Mouse (Mus musculus) MEL (cell line): Measurements from ENCODE around the gene Gm15155. TPM values are rescaled to one million over a fixed set of nuclear protein-coding genes. Genes with fewer than 3 reads are reported as not detected.

Source experiments
- DNase-seq: peaks from one replicate; pipeline ENCODE4 v3.0.0; 2011; ENCODE audit warnings: low read depth, low spot score
- H3K27ac ChIP-seq: 2 replicates; pipeline ENCODE4 v1.5.1; 2012; ENCODE audit warnings: low read depth, mild to moderate bottlenecking, control low read depth, low read length, moderate library complexity; ENCODE audit not compliant: control insufficient read depth
- H3K27me3 ChIP-seq, 2 experiments: fragments of 150-350 bp in 1 of 2; sonication (generic) in 1 of 2; 2 replicates each; pipeline ENCODE4 v1.6.1; 2012; ENCODE audit warnings: low read length in 2 of 2, mild to moderate bottlenecking in 2 of 2, improper control_type of control experiment in 1 of 2, moderate library complexity in 1 of 2; ENCODE audit not compliant: insufficient read depth in 2 of 2, control insufficient read depth in 1 of 2
- H3K36me3 ChIP-seq, 2 experiments: 2 replicates each; pipeline ENCODE4 v1.6.1; 2012 to 2014; ENCODE audit warnings: low read length in 2 of 2, improper control_type of control experiment in 1 of 2, inconsistent platforms in 1 of 2, mild to moderate bottlenecking in 1 of 2; ENCODE audit not compliant: insufficient read depth in 2 of 2, control insufficient read depth in 1 of 2
- H3K4me1 ChIP-seq, 2 experiments: fragments of 150-350 bp in 1 of 2; sonication (generic) in 1 of 2; 2 replicates each; pipeline ENCODE4 v1.6.1; 2012; ENCODE audit warnings: low read length in 2 of 2, improper control_type of control experiment in 1 of 2, mild to moderate bottlenecking in 1 of 2; ENCODE audit not compliant: insufficient read depth in 2 of 2, control insufficient read depth in 1 of 2
- H3K4me3 ChIP-seq, 2 experiments: fragments of 150-350 bp in 1 of 2; sonication (generic) in 1 of 2; 2 replicates each; pipeline ENCODE4 v1.5.1; 2012; ENCODE audit warnings: low read depth in 2 of 2, low read length in 2 of 2, mild to moderate bottlenecking in 2 of 2, moderate library complexity in 2 of 2, control low read depth in 1 of 2, improper control_type of control experiment in 1 of 2; ENCODE audit not compliant: control insufficient read depth in 1 of 2, insufficient read depth in 1 of 2
- H3K79me2 ChIP-seq: 2 replicates; pipeline ENCODE4 v1.6.1; 2012; ENCODE audit warnings: mild to moderate bottlenecking, low read length, moderate library complexity; ENCODE audit not compliant: control insufficient read depth, poor library complexity, insufficient read depth
- H3K9ac ChIP-seq: 2 replicates; pipeline ENCODE4 v1.6.1; 2012; ENCODE audit warnings: low read depth, mild to moderate bottlenecking, control low read depth, low read length, moderate library complexity; ENCODE audit not compliant: control insufficient read depth, poor library complexity, severe bottlenecking
- H3K9me3 ChIP-seq: fragments of 150-350 bp; sonication (generic); replicated peaks from 2 replicates; pipeline ENCODE4 v1.6.1; 2012; ENCODE audit warnings: mild to moderate bottlenecking, low read length, improper control_type of control experiment, moderate library complexity; ENCODE audit not compliant: insufficient read depth
- CHD1 ChIP-seq: IDR thresholded peaks from 2 replicates; pipeline ENCODE4 v1.6.1; 2012; ENCODE audit warnings: low read depth, mild to moderate bottlenecking, inconsistent platforms, low read length, improper control_type of control experiment
- CHD2 ChIP-seq: IDR thresholded peaks from 2 replicates; pipeline ENCODE4 v1.6.1; 2011; ENCODE audit warnings: low read length, improper control_type of control experiment
- E2F4 ChIP-seq: IDR thresholded peaks from 2 replicates; pipeline ENCODE4 v1.6.1; 2011; ENCODE audit warnings: low read depth, low read length, improper control_type of control experiment, borderline replicate concordance
- EP300 ChIP-seq, 2 experiments: IDR thresholded peaks; 2 replicates each; pipeline ENCODE4 v1.6.1; 2011; ENCODE audit warnings: improper control_type of control experiment in 2 of 2, low read length in 2 of 2, low read depth in 1 of 2, mild to moderate bottlenecking in 1 of 2
- ETS1 ChIP-seq: IDR thresholded peaks from 2 replicates; pipeline ENCODE4 v1.6.1; 2012; ENCODE audit warnings: low read depth, mild to moderate bottlenecking, inconsistent platforms, low read length, improper control_type of control experiment, moderate library complexity
- KAT2A ChIP-seq: conservative IDR thresholded peaks from 2 replicates; pipeline ENCODE4 v1.6.1; 2012; ENCODE audit warnings: low read depth, low read length, improper control_type of control experiment, inconsistent platforms
- MAFK ChIP-seq: IDR thresholded peaks from 2 replicates; pipeline ENCODE4 v1.6.1; 2011; ENCODE audit warnings: low read depth, mild to moderate bottlenecking, low read length, improper control_type of control experiment, borderline replicate concordance
- MEF2A ChIP-seq: IDR thresholded peaks from 2 replicates; pipeline ENCODE4 v1.6.1; 2014; ENCODE audit warnings: low read depth, mild to moderate bottlenecking, inconsistent platforms, low read length, improper control_type of control experiment; ENCODE audit not compliant: poor library complexity, insufficient replicate concordance, severe bottlenecking; ENCODE audit errors: extremely low read depth
- NELFE ChIP-seq: IDR thresholded peaks from 2 replicates; pipeline ENCODE4 v1.6.1; 2011; ENCODE audit warnings: low read depth, low read length, improper control_type of control experiment
- NRF1 ChIP-seq: IDR thresholded peaks from 2 replicates; pipeline ENCODE4 v1.6.1; 2014; ENCODE audit warnings: low read depth, mild to moderate bottlenecking, inconsistent platforms, low read length, improper control_type of control experiment, moderate library complexity; ENCODE audit not compliant: poor library complexity, insufficient read depth, severe bottlenecking
- POLR2A ChIP-seq, 2 experiments: IDR thresholded peaks; 2 replicates each; pipeline ENCODE4 v1.6.1; 2011 to 2012; ENCODE audit warnings: low read length in 2 of 2, mild to moderate bottlenecking in 2 of 2, control low read depth in 1 of 2, improper control_type of control experiment in 1 of 2, low read depth in 1 of 2, moderate library complexity in 1 of 2; ENCODE audit not compliant: control insufficient read depth in 1 of 2, insufficient read depth in 1 of 2, poor library complexity in 1 of 2
- POLR2AphosphoS2 ChIP-seq: IDR thresholded peaks from 2 replicates; pipeline ENCODE4 v1.6.1; 2011; ENCODE audit warnings: low read length, improper control_type of control experiment
- RAD21 ChIP-seq: IDR thresholded peaks from 2 replicates; pipeline ENCODE4 v1.6.1; 2011; ENCODE audit warnings: mild to moderate bottlenecking, low read depth, low read length, improper control_type of control experiment
- RCOR1 ChIP-seq: IDR thresholded peaks from 2 replicates; pipeline ENCODE4 v1.6.1; 2012; ENCODE audit warnings: low read depth, mild to moderate bottlenecking, inconsistent platforms, low read length, improper control_type of control experiment
- SMC3 ChIP-seq: IDR thresholded peaks from 2 replicates; pipeline ENCODE4 v1.6.1; 2011; ENCODE audit warnings: low read depth, low read length, improper control_type of control experiment
- TBP ChIP-seq: IDR thresholded peaks from 2 replicates; pipeline ENCODE4 v1.8.0; 2011; ENCODE audit warnings: low read depth, low read length, improper control_type of control experiment
- TCF12 ChIP-seq: IDR thresholded peaks from 2 replicates; pipeline ENCODE4 v1.6.1; 2014; ENCODE audit warnings: low read depth, mild to moderate bottlenecking, inconsistent platforms, low read length, improper control_type of control experiment, moderate library complexity
- UBTF ChIP-seq: IDR thresholded peaks from 2 replicates; pipeline ENCODE4 v1.6.1; 2012; ENCODE audit warnings: low read depth, mild to moderate bottlenecking, inconsistent platforms, low read length, improper control_type of control experiment, moderate library complexity, borderline replicate concordance; ENCODE audit not compliant: insufficient read depth
- USF1 ChIP-seq: IDR thresholded peaks from 2 replicates; pipeline ENCODE4 v1.6.1; 2014; ENCODE audit warnings: low read depth, mild to moderate bottlenecking, inconsistent platforms, low read length, improper control_type of control experiment, moderate library complexity
- ZC3H11A ChIP-seq: IDR thresholded peaks from 2 replicates; pipeline ENCODE4 v1.6.1; 2012; ENCODE audit warnings: low read depth, mild to moderate bottlenecking, inconsistent platforms, low read length, improper control_type of control experiment
- ZKSCAN1 ChIP-seq: IDR thresholded peaks from 2 replicates; pipeline ENCODE4 v1.6.1; 2012; ENCODE audit warnings: low read depth, mild to moderate bottlenecking, inconsistent platforms, low read length, improper control_type of control experiment, moderate library complexity
- ZMIZ1 ChIP-seq: IDR thresholded peaks from 2 replicates; pipeline ENCODE4 v1.6.1; 2012; ENCODE audit warnings: low read depth, mild to moderate bottlenecking, inconsistent platforms, low read length, improper control_type of control experiment, moderate library complexity
- polyA plus RNA-seq, 2 experiments: library from polyadenylated mRNA; stranded (reverse) in 1 of 2; unstranded in 1 of 2; fragments of >175 nt in 1 of 2; fragments of >200 nt in 1 of 2; gene quantifications; 2 replicates each; pipeline versions ENCODE4 v1.2.1 to v1.2.4; 2012; ENCODE audit warnings: low replicate concordance in 2 of 2, low read depth in 1 of 2; ENCODE audit not compliant: insufficient read length in 2 of 2, insufficient read depth in 1 of 2, missing spikeins in 1 of 2
- total RNA-seq: library from RNA; depleted of rRNA; stranded (reverse); fragments of 300-350 nt; gene quantifications from 2 replicates; pipeline ENCODE4 v1.2.3, GENCODE M21; 2012

The Gm15155 gene
- total and polyA plus RNA-seq, 3 experiments = not detected

DNA sequence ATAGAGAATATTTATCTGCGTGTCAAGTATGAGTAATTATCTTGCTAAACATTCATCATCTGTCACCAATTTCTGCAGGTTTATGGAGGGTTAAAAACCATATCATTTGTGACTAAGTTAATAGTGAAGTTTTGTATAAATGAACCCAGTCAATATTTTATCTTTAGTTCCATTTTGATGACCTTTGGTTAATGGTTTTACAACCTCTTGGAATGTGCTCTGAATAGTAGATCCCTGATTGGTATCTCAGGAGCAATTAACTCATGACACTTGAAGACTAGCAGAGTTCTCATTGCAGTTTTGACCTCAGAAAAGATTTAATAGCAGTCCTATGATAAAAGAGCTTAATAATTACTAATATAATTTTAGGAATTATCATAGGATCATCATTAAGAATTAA is 385.2 kb downstream of the Gm15155 start:
- Histone ChIP-seq H3K9ac (no peak overlapping the region), H3K27ac (no peak overlapping the region), H3K4me3 (no peak overlapping the region), H3K27me3 (no peaks in the 10 kb centered on the region), H3K9me3 (no peaks in the 10 kb centered on the region), H3K4me1 (no peaks in the 10 kb centered on the region)
- no peak for DNase-seq
- TF ChIP-seq ETS1 (no peak), ZKSCAN1 (no peak), KAT2A (no peak), SMC3 (no peak), MAFK (no peak), USF1 (no peak), RAD21 (no peak), EP300 (IDR thresholded peaks at IDR 0.05; ENCODE audit: low read depth in 1 of 2, low read length in 2 of 2) (no peak), POLR2A (IDR thresholded peaks at IDR 0.05; ENCODE audit: control insufficient read depth in 1 of 2, insufficient read depth in 1 of 2, low read depth in 1 of 2, low read length in 2 of 2, poor library complexity in 1 of 2) (no peak), TBP (no peak), ZMIZ1 (no peak), TCF12 (no peak), NELFE (no peak), POLR2AphosphoS2 (no peak), MEF2A (no peak)
- TF ChIP-seq, all 39 proteins: peak for 0
- no peaks in the 10 kb centered on the region for H3K36me3 ChIP-seq
- no peaks in the 10 kb centered on the region for H3K79me2 ChIP-seq

DNA sequence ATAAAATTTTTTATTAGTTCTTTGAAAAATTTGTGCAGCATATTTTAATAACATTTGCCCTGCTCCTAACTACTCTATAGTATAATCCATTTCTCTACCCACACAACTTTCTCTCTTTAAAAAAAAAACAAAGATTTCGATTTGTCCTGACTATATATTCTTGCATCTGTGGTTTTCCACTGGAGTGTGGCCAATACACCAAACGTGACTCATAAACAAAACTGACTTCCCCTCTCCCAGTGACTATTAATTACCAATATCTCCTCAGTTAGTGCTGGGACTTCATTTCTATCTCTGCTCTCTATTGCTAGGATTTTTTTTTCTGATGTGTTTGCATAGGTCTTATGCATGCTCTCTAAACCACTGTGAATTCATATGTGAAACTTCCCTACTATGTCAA is 531.2 kb downstream of the Gm15155 start:
- Histone ChIP-seq H3K79me2 (no peaks in the 10 kb centered on the region), H3K4me1 (no peaks in the 10 kb centered on the region), H3K9me3 (no peaks in the 10 kb centered on the region)

More for the DNA sequence above, 531.2 kb downstream of the Gm15155 start:
- Histone ChIP-seq H3K27ac (no peak overlapping the region), H3K4me3 (no peak overlapping the region), H3K36me3 (no peaks in the 10 kb centered on the region), H3K27me3 (no peaks in the 10 kb centered on the region), H3K9ac (no peak overlapping the region)
- TF ChIP-seq E2F4 = no peak
- TF ChIP-seq ZKSCAN1 = no peak
- TF ChIP-seq ZMIZ1 = no peak
- no peak for TF ChIP-seq CHD1
- TF ChIP-seq NELFE = no peak
- TF ChIP-seq RAD21 = no peak
- no peak for TF ChIP-seq POLR2AphosphoS2
- no peak for TF ChIP-seq CHD2
- TF ChIP-seq ZC3H11A = no peak
- no peak for TF ChIP-seq RCOR1
- no peak for TF ChIP-seq UBTF
- no peak for TF ChIP-seq NRF1
- no peak for TF ChIP-seq POLR2A (IDR thresholded peaks at IDR 0.05; ENCODE audit: control insufficient read depth in 1 of 2, insufficient read depth in 1 of 2, low read depth in 1 of 2, low read length in 2 of 2, poor library complexity in 1 of 2)
- no peak for DNase-seq
